Mouse (Mus musculus) lung, postnatal 0 days (tissue): ENCODE results near the gene Kmt2e.

Source experiments
- CTCF ChIP-seq: IDR thresholded peaks from 2 replicates; pipeline ENCODE4 v1.5.1; 2016; ENCODE audit warnings: antibody characterized with exemption, mild to moderate bottlenecking
- EP300 ChIP-seq: IDR thresholded peaks from 2 replicates; pipeline ENCODE4 v1.6.1; 2016; ENCODE audit warnings: antibody characterized with exemption, mild to moderate bottlenecking, control low read depth

DNA sequence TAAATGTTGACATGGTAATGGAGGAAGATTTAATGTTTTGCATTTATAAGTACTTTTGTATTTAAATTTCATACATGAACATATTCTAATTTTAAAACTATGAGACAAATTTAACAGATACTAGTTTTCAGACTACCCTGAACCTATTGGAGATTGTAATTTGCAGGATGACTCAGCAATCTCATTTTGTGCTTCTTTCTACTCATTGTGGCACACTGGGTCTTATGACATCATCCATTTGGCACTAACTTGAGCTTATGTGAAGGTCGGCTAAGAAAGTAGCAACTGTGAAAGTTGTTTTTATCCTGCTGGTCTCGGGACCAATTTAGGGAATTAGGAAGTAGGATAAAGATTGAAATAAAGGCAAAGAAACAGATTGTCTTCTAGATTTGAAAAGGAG is 27.4 kb downstream of the Kmt2e start:
- TF ChIP-seq CTCF (no peak), EP300 (no peak)
